Mouse (Mus musculus) CD4-positive naive resting alpha-beta T cell, adult 76 days (primary cell): ENCODE measurements around the gene U90926. TPM values are rescaled to one million over a fixed set of nuclear protein-coding genes. Genes with fewer than 3 reads are reported as not detected.

Experiments
- total RNA-seq: library from RNA; stranded (reverse); gene quantifications from one replicate; pipeline ENCODE4 v1.2.4, GENCODE M21; 2023

The U90926 gene
- not detected for total RNA-seq

GRCm38 (mm10) chr5:92215308-92215707, at the start of gene U90926:
TSS of gene U90926 (minus strand) at chr5:92215408.

GRCm38 (mm10) chr5:92256218-92256617, 41.0 kb upstream of the U90926 start, which contains the start of gene Ppef2:
TSS of gene Ppef2 (minus strand) at chr5:92256278.

Other genes starting within 250 kb of the U90926 start
- not detected for gene Odaph, start 227.9 kb downstream of the U90926 start, total RNA-seq
- 4.0 TPM for gene Cdkl2, start 171.5 kb downstream of the U90926 start, total RNA-seq
- 137 TPM for gene G3bp2, start 131.7 kb downstream of the U90926 start, total RNA-seq
- gene Uso1, start 77.5 kb downstream of the U90926 start, total RNA-seq = 47.8 TPM
- 0.62 TPM for gene Ppef2, start 40.9 kb upstream of the U90926 start, total RNA-seq
- gene Naaa, start 62.8 kb upstream of the U90926 start, total RNA-seq = 10.7 TPM
- 84.8 TPM for gene Sdad1, start 95.1 kb upstream of the U90926 start, total RNA-seq
- 0.38 TPM for gene Cxcl9, start 112.7 kb upstream of the U90926 start, total RNA-seq
- gene Art3, start 116.4 kb upstream of the U90926 start, total RNA-seq = 0.64 TPM
- 2.2 TPM for gene Cxcl10, start 133.5 kb upstream of the U90926 start, total RNA-seq
- gene Nup54, start 219.8 kb upstream of the U90926 start, total RNA-seq = 65.9 TPM